Mouse (Mus musculus) heart, adult 2 months (tissue): ENCODE data around the gene Itga9.

Experiments
- CTCF ChIP-seq: fragments of 200-600 bp; IDR thresholded peaks from 2 replicates; pipeline ENCODE4 v1.8.1; 2022; ENCODE audit warnings: antibody characterized with exemption, mild to moderate bottlenecking, moderate library complexity
- POLR2A ChIP-seq: fragments of 200-500 bp; IDR thresholded peaks from 2 replicates; pipeline ENCODE4 v1.6.1; 2011; ENCODE audit warnings: mild to moderate bottlenecking, low read depth, low read length, control low read depth; ENCODE audit not compliant: insufficient read depth

DNA sequence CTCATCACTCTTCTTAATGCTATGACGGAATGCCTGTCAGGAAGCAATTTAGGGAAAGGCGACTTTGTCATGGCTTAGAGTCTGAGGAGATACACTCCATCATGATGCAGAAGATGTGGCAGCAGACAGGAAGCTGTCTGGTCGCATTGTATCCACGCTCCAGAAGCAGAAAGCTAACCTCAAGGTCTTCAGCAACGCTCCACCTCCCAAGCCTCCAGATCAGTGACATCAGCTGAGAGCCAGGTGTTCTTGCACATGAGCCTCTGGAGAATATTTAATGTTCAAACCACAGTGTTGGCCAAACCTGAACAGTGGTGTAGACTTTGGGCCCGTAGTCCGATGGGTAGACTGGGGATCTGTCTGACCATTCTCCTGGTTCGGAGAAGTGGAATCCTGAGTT is 55.5 kb downstream of the Itga9 start:
- TF ChIP-seq CTCF (no peak), POLR2A (no peak)
